Mouse (Mus musculus): ENCODE measurements around the gene Aar2. TPM values are rescaled to one million over a fixed set of nuclear protein-coding genes. Genes with fewer than 3 reads are reported as not detected.

Aar2 gene
- total RNA-seq, 2 experiments from 2014 or later = 9.2 to 13.4 TPM

DNA sequence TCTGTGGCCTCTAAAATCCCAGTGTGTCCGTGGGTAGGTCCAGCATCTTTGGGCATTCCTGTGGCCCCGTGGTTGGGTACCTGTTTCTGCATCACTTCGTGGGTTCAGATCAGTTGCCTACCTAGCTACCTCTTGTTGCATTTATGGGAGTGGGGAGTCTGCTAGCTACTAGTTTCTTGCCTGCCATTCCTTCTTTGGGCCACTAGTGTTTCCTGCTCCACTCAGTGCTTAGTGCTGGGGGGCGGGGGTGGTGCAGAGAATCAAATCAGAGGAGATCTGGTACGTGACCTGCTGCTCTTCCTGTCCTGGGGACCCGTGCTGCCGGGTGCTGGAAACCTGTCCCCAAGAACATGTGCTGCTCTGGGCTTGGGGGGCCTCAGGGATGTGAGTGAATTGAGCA lies 69.1 kb downstream of the Aar2 start:
- ATAC-seq (replicated peaks; ENCODE audit: poor library complexity) = no peak

GRCm38 (mm10) chr2:156617536-156617935 lies 70.2 kb downstream of the Aar2 start:
- no peak for ATAC-seq (replicated peaks; ENCODE audit: poor library complexity)

Other genes starting within 250 kb of the Aar2 start
- 2.7 TPM in 2 replicates for gene Cnbd2, start 235.3 kb upstream of the Aar2 start, total RNA-seq (2015)
- 3.6 and 4.9 TPM in 2 replicates for gene Cnbd2, start 235.3 kb upstream of the Aar2 start, total RNA-seq (2017)
- 1.8 and 4.2 TPM in 2 replicates for gene Scand1, start 234.9 kb upstream of the Aar2 start, total RNA-seq (2015)
- 5.6 and 17.2 TPM in 2 replicates for gene Scand1, start 234.9 kb upstream of the Aar2 start, total RNA-seq (2017)
- 0.05 and 0.39 TPM in 2 replicates for gene Epb41l1, start 126.7 kb upstream of the Aar2 start, total RNA-seq (2015)
- gene Epb41l1, start 126.7 kb upstream of the Aar2 start, total RNA-seq (2017) = 0.24 and 2.6 TPM in 2 replicates
- 17.5 and 18.1 TPM in 2 replicates for gene Dlgap4, start 66.1 kb downstream of the Aar2 start, total RNA-seq (2015)
- 5.9 and 13.6 TPM in 2 replicates for gene Dlgap4, start 66.1 kb downstream of the Aar2 start, total RNA-seq (2017)
- gene Myl9, start 227.8 kb downstream of the Aar2 start, total RNA-seq (2015) = not detected in 2 replicates
- gene Myl9, start 227.8 kb downstream of the Aar2 start, total RNA-seq (2017) = not detected in 2 replicates

All from megakaryocyte progenitor cell, adult 5-6 weeks (primary cell).